Mouse (Mus musculus) heart, adult 2 months (tissue): Measurements from ENCODE around the gene Ppm1a.

ENCODE experiments used
- CTCF ChIP-seq: fragments of 200-600 bp; IDR thresholded peaks from 2 replicates; pipeline ENCODE4 v1.8.1; 2022; ENCODE audit warnings: antibody characterized with exemption, mild to moderate bottlenecking, moderate library complexity
- POLR2A ChIP-seq: fragments of 200-500 bp; IDR thresholded peaks from 2 replicates; pipeline ENCODE4 v1.6.1; 2011; ENCODE audit warnings: mild to moderate bottlenecking, low read depth, low read length, control low read depth; ENCODE audit not compliant: insufficient read depth

GRCm38 (mm10) chr12:72845946-72846345 lies 88.7 kb downstream of the Ppm1a start:
- no peak for TF ChIP-seq CTCF
- TF ChIP-seq POLR2A = no peak
